Mouse (Mus musculus) splenic B cell, adult 2 months (primary cell): ENCODE measurements around the gene Tmem170.

Experiments used
- DNase-seq: peaks from one replicate; pipeline ENCODE4 v3.0.0-alpha.2; 2011; ENCODE audit warnings: low read depth, low spot score
- H3K27me3 ChIP-seq: 2 replicates; pipeline ENCODE4 v1.6.1; 2012; ENCODE audit warnings: mild to moderate bottlenecking, low read length, moderate library complexity, mixed read lengths; ENCODE audit not compliant: control insufficient read depth, poor library complexity, insufficient read depth, severe bottlenecking
- H3K36me3 ChIP-seq: 2 replicates; pipeline ENCODE4 v1.6.1; 2012; ENCODE audit warnings: mild to moderate bottlenecking, low read length, moderate library complexity, mixed read lengths; ENCODE audit not compliant: control insufficient read depth, poor library complexity, insufficient read depth, severe bottlenecking

Gene Tmem170

GRCm38 (mm10) chr8:111876355-111876948, at the start of gene Tmem170:
TSS of gene Tmem170 (minus strand) at chr8:111876750.
- peak; percentile 99 for DNase-seq
- Histone ChIP-seq H3K36me3 (no peaks in the 10 kb centered on the region), H3K27me3 (no peaks in the 10 kb centered on the region; the same call in 1 of the 2 replicates)

GRCm38 (mm10) chr8:111924976-111925375, 48.4 kb upstream of the Tmem170 start:
- Histone ChIP-seq H3K36me3 (no peaks in the 10 kb centered on the region), H3K27me3 (no peaks in the 10 kb centered on the region)
- DNase-seq, result no peak

GRCm38 (mm10) chr8:111923383-111923804, 46.8 kb upstream of the Tmem170 start:
- Histone ChIP-seq H3K27me3 (no peaks in the 10 kb centered on the region), H3K36me3 (no peaks in the 10 kb centered on the region)
- DNase-seq, result peak; percentile 69

- DNase-seq, result no peak
- Histone ChIP-seq H3K27me3 (no peaks in the 10 kb centered on the region), H3K36me3 (no peaks in the 10 kb centered on the region)
These were observed 44.4 kb upstream of the Tmem170 start for GRCm38 (mm10) chr8:111920971-111921370.

- no peaks in the 10 kb centered on the region for H3K36me3 ChIP-seq
- DNase-seq, result peak; percentile 21
- H3K27me3 ChIP-seq, result no peaks in the 10 kb centered on the region
These were observed 43.1 kb upstream of the Tmem170 start for GRCm38 (mm10) chr8:111919663-111920062.

GRCm38 (mm10) chr8:111912860-111913432, 36.4 kb upstream of the Tmem170 start:
- no peak for DNase-seq

GRCm38 (mm10) chr8:111911572-111911971, 35.0 kb upstream of the Tmem170 start:
- H3K27me3 ChIP-seq, result no peaks in the 10 kb centered on the region; the same call in 1 of the 2 replicates
- no peaks in the 10 kb centered on the region for H3K36me3 ChIP-seq
- no peak for DNase-seq

More at GRCm38 (mm10) chr8:111912860-111913432, 36.4 kb upstream of the Tmem170 start:
- no peaks in the 10 kb centered on the region for H3K36me3 ChIP-seq
- H3K27me3 ChIP-seq, result no peaks in the 10 kb centered on the region; the same call in 1 of the 2 replicates

GRCm38 (mm10) chr8:111909621-111910450, 33.3 kb upstream of the Tmem170 start, which contains the start of gene Chst5:
TSS of gene Chst5 (minus strand) at chr8:111910447.
- DNase-seq, result no peak
- H3K27me3 ChIP-seq, result no peaks in the 10 kb centered on the region; the same call in 1 of the 2 replicates
- H3K36me3 ChIP-seq, result no peaks in the 10 kb centered on the region

- no peaks in the 10 kb centered on the region for H3K36me3 ChIP-seq
- DNase-seq, result no peak
- H3K27me3 ChIP-seq, result no peaks in the 10 kb centered on the region
These were observed 29.1 kb upstream of the Tmem170 start for GRCm38 (mm10) chr8:111905500-111906121.

GRCm38 (mm10) chr8:111902080-111902479, 25.5 kb upstream of the Tmem170 start:
- H3K27me3 ChIP-seq, result no peaks in the 10 kb centered on the region
- DNase-seq, result no peak
- no peaks in the 10 kb centered on the region for H3K36me3 ChIP-seq

- no peaks in the 10 kb centered on the region for H3K27me3 ChIP-seq
- no peaks in the 10 kb centered on the region for H3K36me3 ChIP-seq
- DNase-seq, result no peak
These were observed 22.0 kb upstream of the Tmem170 start for GRCm38 (mm10) chr8:111898586-111898985.

GRCm38 (mm10) chr8:111894955-111895354, 18.4 kb upstream of the Tmem170 start:
- no peak for DNase-seq
- no peaks in the 10 kb centered on the region for H3K27me3 ChIP-seq
- no peaks in the 10 kb centered on the region for H3K36me3 ChIP-seq

GRCm38 (mm10) chr8:111892615-111893014, 16.1 kb upstream of the Tmem170 start:
- Histone ChIP-seq H3K36me3 (no peaks in the 10 kb centered on the region), H3K27me3 (no peaks in the 10 kb centered on the region)
- DNase-seq, result no peak

- Histone ChIP-seq H3K27me3 (no peaks in the 10 kb centered on the region), H3K36me3 (no peaks in the 10 kb centered on the region)
- no peak for DNase-seq
These were observed 15.4 kb upstream of the Tmem170 start for GRCm38 (mm10) chr8:111891983-111892382.
